Mouse (Mus musculus): Measurements from ENCODE around the gene Atg2a.

- TF ChIP-seq CTCF (IDR thresholded peaks at IDR 0.05; ENCODE audit: borderline replicate concordance, control insufficient read depth, extremely low read depth, insufficient read depth, low read length, poor library complexity), result no peak
- no peak for TF ChIP-seq POLR2A (IDR thresholded peaks at IDR 0.05; ENCODE audit: control insufficient read depth, extremely low read depth, insufficient read depth, low read length, poor library complexity)
Observed at GRCm38 (mm10) chr19:6230411-6230810, 11.1 kb upstream of the Atg2a start.

Measured in thymus, adult 2 months (tissue).